20 mouse cellular contexts compared by ENCODE assay signal in genomic region chr10:39568991-39569390, GRCm38 (mm10). TPM values are rescaled to one million over a fixed set of nuclear protein-coding genes. Genes with fewer than 3 reads are reported as not detected.
DNase-seq lines count a peak whose midpoint lies in the region; ATAC-seq and TF ChIP-seq lines count a peak whose summit lies in the region.
"Had no signal": no experiment of that assay in that cellular context is flagged by ENCODE, and none has a peak within 500 bp of the region (broad histone marks: within the 10 kb centered on the region; RNA-seq: fewer than 3 reads in every experiment).

No protein-coding gene starts in this region.

- ATAC-seq in heart, embryonic 13.5 days (ENCODE audit: extremely low read depth, insufficient number of reproducible peaks, low FRiP score, low TSS enrichment): no peak
- no peak for ATAC-seq in intestine, embryonic 14.5 days (replicated peaks; ENCODE audit: low FRiP score, low TSS enrichment, low read depth)
- no peak for ATAC-seq in intestine, postnatal 0 days
- no peak for ATAC-seq in lung, embryonic 14.5 days (ENCODE audit: insufficient read depth)
- ATAC-seq: hindbrain, postnatal 0 days; liver, postnatal 0 days had no signal

- intact Hi-C loops in heart, postnatal 25 days (cut with DNase I): no loop called here

- H3K4me1 ChIP-seq in heart, embryonic 13.5 days: peaks cover 41% of the 10 kb centered on the region
- H3K4me1 ChIP-seq in intestine, embryonic 14.5 days (replicated peaks; ENCODE audit: control insufficient read depth, insufficient read depth, low read length): peaks cover 40% of the 10 kb centered on the region
- no peaks in the 10 kb centered on the region for H3K4me1 ChIP-seq in intestine, postnatal 0 days (replicated peaks; ENCODE audit: control insufficient read depth, insufficient read depth, low read length)
- peaks cover 9% of the 10 kb centered on the region; the same call in 1 of the 2 replicates for H3K4me1 ChIP-seq in lung, embryonic 14.5 days (ENCODE audit: insufficient read depth)

- H3K9me3 ChIP-seq in heart, embryonic 13.5 days: no peaks in the 10 kb centered on the region
- no peaks in the 10 kb centered on the region for H3K9me3 ChIP-seq in intestine, embryonic 14.5 days (ENCODE audit: control insufficient read depth, low read length)
- H3K9me3 ChIP-seq in intestine, postnatal 0 days (ENCODE audit: control insufficient read depth): no peaks in the 10 kb centered on the region
- H3K9me3 ChIP-seq in lung, embryonic 14.5 days (ENCODE audit: low read depth, low read length): no peaks in the 10 kb centered on the region
- H3K9me3 ChIP-seq: embryonic facial prominence, embryonic 15.5 days; limb, embryonic 10.5 days; megakaryocyte, embryonic 14.5 days; stomach, embryonic 15.5 days had no signal

- H3K27ac ChIP-seq in heart, embryonic 13.5 days (replicated peaks): peak overlapping the region; percentile 53
- peak overlapping the region; percentile 33; the same call in 1 of the 2 replicates for H3K27ac ChIP-seq in intestine, embryonic 14.5 days (ENCODE audit: low read depth)
- no peak overlapping the region for H3K27ac ChIP-seq in intestine, postnatal 0 days (ENCODE audit: low read depth, low read length)
- peak overlapping the region; percentile 4; the same call in 1 of the 2 replicates for H3K27ac ChIP-seq in lung, embryonic 14.5 days (ENCODE audit: low read depth)
- H3K27ac ChIP-seq: hindbrain, postnatal 0 days; limb, embryonic 10.5 days; stomach, embryonic 15.5 days had no signal

- H3K9ac ChIP-seq in heart, embryonic 13.5 days: no peak overlapping the region
- H3K9ac ChIP-seq in intestine, embryonic 14.5 days (ENCODE audit: low read length): no peak overlapping the region
- no peak overlapping the region for H3K9ac ChIP-seq in intestine, postnatal 0 days (ENCODE audit: low read depth, low read length)
- no peak overlapping the region for H3K9ac ChIP-seq in lung, embryonic 14.5 days
- H3K9ac ChIP-seq: embryonic facial prominence, embryonic 15.5 days; liver, postnatal 0 days; stomach, embryonic 15.5 days had no signal

- H3K27me3 ChIP-seq in heart, embryonic 13.5 days (replicated peaks): no peaks in the 10 kb centered on the region
- no peaks in the 10 kb centered on the region for H3K27me3 ChIP-seq in intestine, embryonic 14.5 days (replicated peaks; ENCODE audit: control insufficient read depth, insufficient read depth, low read length)
- H3K27me3 ChIP-seq in intestine, postnatal 0 days (replicated peaks; ENCODE audit: control insufficient read depth, insufficient read depth, low read length): no peaks in the 10 kb centered on the region
- no peaks in the 10 kb centered on the region for H3K27me3 ChIP-seq in lung, embryonic 14.5 days (ENCODE audit: insufficient read depth, low read length)
- H3K27me3 ChIP-seq: embryonic facial prominence, embryonic 15.5 days; stomach, embryonic 15.5 days had no signal

- 0 out of 2 replicates have a peak, but pooled peaks cover 15% of the 10 kb centered on the region for H3K36me3 ChIP-seq in heart, embryonic 13.5 days
- peaks cover 11% of the 10 kb centered on the region; the same call in 1 of the 2 replicates for H3K36me3 ChIP-seq in intestine, embryonic 14.5 days (ENCODE audit: control insufficient read depth, insufficient read depth, low read length)
- H3K36me3 ChIP-seq in intestine, postnatal 0 days (ENCODE audit: control insufficient read depth, insufficient read depth): peaks cover 7% of the 10 kb centered on the region; the same call in 1 of the 2 replicates
- H3K36me3 ChIP-seq in lung, embryonic 14.5 days (ENCODE audit: insufficient read depth): peaks cover 4% of the 10 kb centered on the region; the same call in 1 of the 2 replicates
- H3K36me3 ChIP-seq: embryonic facial prominence, embryonic 15.5 days; limb, embryonic 10.5 days; stomach, embryonic 15.5 days had no signal

- H3K4me3 ChIP-seq in heart, embryonic 13.5 days: no peak overlapping the region
- H3K4me3 ChIP-seq in intestine, embryonic 14.5 days (ENCODE audit: low read depth, low read length): no peak overlapping the region
- H3K4me3 ChIP-seq in intestine, postnatal 0 days (ENCODE audit: low read depth, low read length): no peak overlapping the region
- H3K4me3 ChIP-seq in lung, embryonic 14.5 days (ENCODE audit: low read depth, low read length): no peak overlapping the region
- H3K4me3 ChIP-seq: embryonic facial prominence, embryonic 15.5 days; limb, embryonic 10.5 days; megakaryocyte, embryonic 14.5 days; stomach, embryonic 15.5 days had no signal

- DNase-seq in heart, postnatal 25 days (ENCODE audit: low spot score): no peak
- DNase-seq in intestine, embryonic 14.5 days (ENCODE audit: low spot score): no peak
- no peak for DNase-seq in lung, embryonic 14.5 days
- no peak for DNase-seq in lung, postnatal 4 days
- no peak for DNase-seq in adrenal gland, adult 18-20 months (ENCODE audit: low spot score in 2 of 2)
- DNase-seq: adrenal gland, adult 2 months; cerebellum, adult 2 months; cerebellum, postnatal 36 days; layer of hippocampus, adult 9-11 months; liver, postnatal 0 days; lung, postnatal 14 days; midbrain, embryonic 14.5 days; retina, postnatal 1 day had no signal

- H3K4me2 ChIP-seq in heart, embryonic 13.5 days: no peak overlapping the region
- H3K4me2 ChIP-seq in intestine, embryonic 14.5 days (ENCODE audit: low read length): no peak overlapping the region
- H3K4me2 ChIP-seq in intestine, postnatal 0 days (replicated peaks; ENCODE audit: low read depth): no peak overlapping the region
- no peak overlapping the region for H3K4me2 ChIP-seq in lung, embryonic 14.5 days
- H3K4me2 ChIP-seq: embryonic facial prominence, embryonic 15.5 days; stomach, embryonic 15.5 days had no signal

- 48% methylated on average over 4 of the region's 4 CpGs for whole genome bisulfite sequencing in heart, embryonic 13.5 days
- 62% methylated on average over 4 of the region's 4 CpGs for WGBS in intestine, embryonic 14.5 days
- WGBS in intestine, postnatal 0 days: 74% methylated on average over 4 of the region's 4 CpGs
- 62% methylated on average over 4 of the region's 4 CpGs for WGBS in lung, embryonic 14.5 days

- no peak for TF ChIP-seq CTCF in intestine, postnatal 0 days (IDR thresholded peaks at IDR 0.05; ENCODE audit: low read depth)
- no peak for TF ChIP-seq CTCF in lung, embryonic 14.5 days (IDR thresholded peaks at IDR 0.05; ENCODE audit: low read depth)

RNA-seq across cellular contexts. Expression of gene Traf3ip2, which starts 43.7 kb away (rescaled TPM):
- polyA plus RNA-seq in heart, embryonic 13.5 days (2015; fragmentation: Nextera tagmentation; extraction: Ambion mirVana): 10.1 and 10.3 TPM in 2 replicates
- total RNA-seq in heart, postnatal 25 days (2021): 1 to 10 TPM; 5.0 to 8.0 TPM
- 27.8 and 28.5 TPM in 2 replicates for polyA plus RNA-seq in intestine, embryonic 14.5 days (2014; fragmentation: Nextera tagmentation; extraction: Ambion mirVana)
- polyA plus RNA-seq in intestine, postnatal 0 days (2015; fragmentation: Nextera tagmentation; extraction: Ambion mirVana): 25.3 and 27.8 TPM in 2 replicates
- 27.9 TPM in 2 replicates for polyA plus RNA-seq in lung, embryonic 14.5 days (2014; fragmentation: Nextera tagmentation; extraction: Ambion mirVana)
- 10 to 100 TPM; 10.6 to 15.0 TPM for total RNA-seq in adrenal gland, adult 18-20 months (2021)
